Mouse (Mus musculus): ENCODE data around the gene Gpbar1. TPM values are rescaled to one million over a fixed set of nuclear protein-coding genes. Genes with fewer than 3 reads are reported as not detected.
"Not testable (repeated sequence)": the region's sequence is repeated elsewhere in the genome, so short reads cannot be mapped to it uniquely, and the experiment has no call there.

Gene Gpbar1
- polyA plus RNA-seq, 2 experiments from 2014 or later = 1.1 TPM; not detected in 1

DNA sequence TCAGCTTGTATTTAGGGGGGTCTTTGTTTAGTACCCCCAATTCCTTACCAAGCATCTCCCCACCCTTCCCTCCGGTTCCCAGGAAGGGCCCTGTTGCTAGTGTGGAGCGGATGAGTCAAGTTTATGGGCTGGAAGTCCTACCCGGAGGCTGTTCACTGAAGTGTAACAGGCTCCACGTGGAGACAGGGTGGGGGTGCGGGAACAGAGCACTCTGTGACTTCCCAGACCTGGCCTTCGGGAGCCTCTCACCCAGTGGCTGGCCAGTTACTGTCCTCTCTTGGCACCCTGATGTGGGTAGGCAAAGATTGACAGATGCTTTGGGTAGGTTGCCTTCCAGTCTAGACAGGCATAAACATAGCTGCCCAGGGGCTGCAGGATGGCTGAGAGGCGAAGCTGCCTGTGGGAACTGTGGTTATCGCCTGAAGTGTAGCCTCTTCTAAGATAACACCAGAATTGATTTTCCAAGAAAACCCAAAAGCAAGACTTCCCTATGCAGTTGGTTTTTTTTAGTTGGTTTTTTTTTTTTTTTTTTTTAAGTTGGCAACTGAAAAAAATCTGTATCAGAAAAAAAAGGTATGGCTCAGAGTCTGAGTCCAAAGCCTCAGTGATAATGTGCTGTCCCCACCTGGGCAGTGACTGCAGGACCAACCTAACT is 340 bp upstream of the Gpbar1 start:
- ATAC-seq = no peak

- no peak for ATAC-seq
Observed at GRCm38 (mm10) chr1:74278988-74279387, 638 bp downstream of the Gpbar1 start.

GRCm38 (mm10) chr1:74280591-74281325 is 2.4 kb downstream of the Gpbar1 start:
- no peak for ATAC-seq

DNA sequence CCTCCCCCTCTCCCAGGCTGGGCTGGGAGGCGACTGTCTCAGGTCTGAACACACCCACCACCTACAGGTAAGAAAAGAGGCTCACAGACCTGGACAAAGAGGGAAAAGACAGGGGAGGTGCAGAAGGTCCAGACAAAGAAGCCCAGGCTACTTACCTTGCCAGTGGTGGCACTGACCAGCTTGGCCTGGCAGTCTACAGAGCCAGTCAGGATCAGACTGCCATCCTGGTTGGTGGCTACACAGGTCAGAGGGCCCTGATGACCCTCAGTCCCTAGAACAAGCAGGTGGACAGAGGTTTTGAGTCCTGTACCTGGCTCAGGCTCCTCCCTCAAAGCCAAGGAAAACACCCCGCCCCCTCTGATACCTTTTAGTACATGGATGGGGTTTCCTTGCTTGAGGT is 3.0 kb downstream of the Gpbar1 start:
- no peak for ATAC-seq

DNA sequence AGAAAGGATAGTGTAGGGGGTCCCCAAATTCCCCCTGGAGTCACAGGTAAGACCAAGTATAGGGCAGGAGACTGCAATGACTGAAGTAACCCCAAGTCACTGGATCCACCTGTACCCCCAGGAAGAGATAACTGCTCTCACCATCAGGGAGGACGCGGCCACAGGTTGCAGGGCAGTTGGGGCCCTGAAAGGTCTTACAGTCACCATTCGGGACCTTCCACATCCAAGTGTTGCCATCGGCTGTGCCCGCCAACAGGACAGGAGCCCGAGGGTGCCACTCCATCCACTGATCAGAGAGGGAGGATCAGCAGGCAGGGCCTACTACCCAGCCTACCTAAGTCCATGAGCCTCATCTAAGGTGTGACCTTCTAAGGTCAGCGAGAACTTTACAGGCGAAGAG is 3.5 kb downstream of the Gpbar1 start:
- ATAC-seq = no peak

GRCm38 (mm10) chr1:74282896-74283625 is 4.7 kb downstream of the Gpbar1 start:
- ATAC-seq = no peak

DNA sequence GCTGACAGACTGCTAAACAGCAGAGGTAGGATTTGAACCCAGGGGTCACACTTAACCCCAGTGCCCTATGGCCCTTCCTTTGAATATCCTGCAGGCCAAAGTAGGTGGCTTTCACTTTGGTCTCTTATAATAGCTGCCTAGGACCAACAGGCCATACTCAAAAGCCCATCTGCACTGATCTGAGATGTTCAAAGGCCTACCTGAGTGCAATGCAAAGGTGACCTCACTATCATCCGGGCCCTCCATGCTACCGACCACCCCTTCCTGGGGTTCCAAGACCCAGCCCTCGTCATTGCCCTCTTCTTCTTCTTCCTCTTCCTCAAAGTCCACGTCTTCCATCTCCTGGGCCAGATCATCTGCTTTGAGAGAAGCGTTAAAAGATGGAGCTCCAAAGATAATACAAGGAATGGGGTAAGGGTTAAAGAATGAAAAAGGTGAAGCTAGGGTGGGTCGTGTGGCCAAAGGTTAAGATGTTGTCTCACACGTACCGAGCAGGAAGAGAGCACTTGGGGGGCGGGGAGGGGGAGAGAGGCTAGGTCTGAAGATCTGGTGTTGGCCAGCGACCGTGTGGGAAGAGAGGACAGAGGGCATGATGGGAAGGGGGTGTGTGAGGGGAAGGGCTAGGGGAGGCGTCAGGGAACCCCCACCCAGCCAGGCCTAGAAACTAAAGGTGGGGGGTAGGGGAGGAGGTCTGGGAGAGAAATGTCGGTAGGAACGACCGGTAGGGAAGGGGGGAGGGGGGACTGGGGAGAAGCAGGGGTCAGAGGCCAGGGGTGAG is 5.5 kb downstream of the Gpbar1 start:
- no peak for ATAC-seq

GRCm38 (mm10) chr1:74284543-74285160 is 6.3 kb downstream of the Gpbar1 start, which contains the start of the genes Aamp and Pnkd:
Gene Aamp, minus strand, starts transcription at chr1:74284738.
Gene Pnkd, plus strand, starts transcription at chr1:74284930.
- ATAC-seq = peak; percentile 94

GRCm38 (mm10) chr1:74285212-74286010 is 7.1 kb downstream of the Gpbar1 start:
- ATAC-seq = peak; percentile 0

DNA sequence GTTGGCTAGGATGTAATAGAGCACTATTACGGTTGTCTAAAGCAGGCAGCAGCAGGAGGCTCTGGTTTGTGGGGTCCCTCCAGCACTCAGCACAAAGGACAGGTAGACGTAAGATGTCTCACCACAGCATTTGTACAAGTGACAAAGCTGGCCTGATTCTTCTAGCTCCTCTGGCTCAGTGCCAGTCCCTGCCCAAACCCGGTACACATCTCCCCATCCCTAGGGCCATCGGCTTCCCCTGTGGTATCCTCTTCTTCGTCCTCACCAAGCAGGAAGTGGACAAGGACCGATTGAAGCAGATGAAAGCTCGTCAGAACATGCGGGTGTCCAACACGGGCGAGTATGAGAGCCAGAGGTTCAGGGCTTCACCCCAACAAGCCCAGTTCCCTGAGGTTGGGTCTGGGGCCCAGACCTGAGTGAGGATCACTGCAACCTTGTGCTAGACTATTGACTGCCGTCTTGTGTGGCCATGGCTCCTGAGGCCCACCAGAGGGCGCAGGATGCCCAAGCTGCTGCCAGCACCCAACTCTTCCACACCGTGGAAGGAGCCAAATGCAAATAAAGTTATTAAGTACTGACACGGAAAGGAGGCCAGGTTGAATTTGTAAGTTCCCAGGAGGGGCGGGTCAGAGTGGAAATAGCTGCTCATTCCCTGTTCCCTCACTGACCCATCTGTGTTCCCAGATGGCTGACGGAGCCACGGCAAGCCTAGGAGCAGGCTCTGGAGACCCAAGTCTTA is 8.7 kb downstream of the Gpbar1 start:
- ATAC-seq = not testable (repeated sequence)

DNA sequence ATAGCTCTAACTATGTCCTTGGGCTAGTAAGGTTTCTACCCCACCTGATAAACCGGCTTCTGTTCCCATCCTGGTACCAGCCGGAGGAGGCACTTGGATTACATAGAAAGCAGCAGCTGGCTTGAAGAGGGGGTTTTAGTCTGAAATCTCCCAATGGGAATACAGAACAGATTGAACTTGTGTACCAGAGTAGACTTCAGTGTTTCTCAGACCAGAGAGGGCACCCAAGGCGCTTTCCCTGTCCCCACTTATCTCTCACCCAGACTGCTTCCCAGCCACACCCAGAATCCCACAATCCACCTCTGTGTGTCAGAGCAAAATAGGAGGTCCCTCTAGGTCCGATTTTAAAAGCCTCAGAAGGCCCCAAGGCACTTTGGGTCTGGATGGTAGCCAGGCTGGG is 10.0 kb downstream of the Gpbar1 start:
- no peak for ATAC-seq

DNA sequence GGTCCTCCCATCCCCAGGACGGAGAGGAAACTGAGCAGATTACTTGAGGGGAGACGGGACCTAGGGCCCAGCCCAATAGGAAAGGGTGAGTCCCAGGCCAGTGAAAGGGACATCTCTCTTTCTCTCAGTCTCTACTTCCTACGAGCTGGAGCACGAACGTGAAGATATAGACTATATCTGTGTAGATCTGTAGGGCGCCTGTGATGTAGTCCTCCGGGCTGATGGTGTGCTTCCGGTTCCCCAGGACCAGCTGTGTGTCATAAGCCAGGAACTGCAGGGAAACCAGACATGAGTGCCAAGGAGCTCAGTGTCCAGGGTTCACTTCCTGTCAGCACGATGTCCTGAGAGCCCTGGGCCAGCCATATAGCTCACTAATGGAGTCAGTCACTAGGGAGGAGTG is 10.9 kb downstream of the Gpbar1 start:
- no peak for ATAC-seq

DNA sequence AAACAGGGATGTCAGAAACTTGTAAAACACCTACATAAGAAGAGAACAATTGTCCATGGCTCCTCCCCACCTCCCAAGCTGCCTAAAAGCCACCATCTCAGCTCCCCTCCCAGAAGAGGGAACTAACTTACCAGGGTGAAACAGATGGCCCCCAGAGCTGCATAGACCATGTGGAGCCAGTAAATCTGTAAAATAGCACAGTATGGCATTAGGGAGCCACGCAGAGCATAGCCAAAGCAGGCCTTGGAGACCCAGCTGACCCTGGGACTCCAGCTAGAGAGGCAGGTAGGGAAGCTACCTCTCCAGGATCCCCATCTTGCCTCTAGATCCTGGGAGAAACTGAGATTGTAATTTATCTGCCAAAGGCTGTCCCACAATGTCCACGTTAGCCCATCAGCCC is 11.4 kb downstream of the Gpbar1 start:
- no peak for ATAC-seq

GRCm38 (mm10) chr1:74290141-74290540 is 11.8 kb downstream of the Gpbar1 start:
- ATAC-seq = no peak

GRCm38 (mm10) chr1:74292331-74293020 is 14.1 kb downstream of the Gpbar1 start:
- ATAC-seq = no peak

DNA sequence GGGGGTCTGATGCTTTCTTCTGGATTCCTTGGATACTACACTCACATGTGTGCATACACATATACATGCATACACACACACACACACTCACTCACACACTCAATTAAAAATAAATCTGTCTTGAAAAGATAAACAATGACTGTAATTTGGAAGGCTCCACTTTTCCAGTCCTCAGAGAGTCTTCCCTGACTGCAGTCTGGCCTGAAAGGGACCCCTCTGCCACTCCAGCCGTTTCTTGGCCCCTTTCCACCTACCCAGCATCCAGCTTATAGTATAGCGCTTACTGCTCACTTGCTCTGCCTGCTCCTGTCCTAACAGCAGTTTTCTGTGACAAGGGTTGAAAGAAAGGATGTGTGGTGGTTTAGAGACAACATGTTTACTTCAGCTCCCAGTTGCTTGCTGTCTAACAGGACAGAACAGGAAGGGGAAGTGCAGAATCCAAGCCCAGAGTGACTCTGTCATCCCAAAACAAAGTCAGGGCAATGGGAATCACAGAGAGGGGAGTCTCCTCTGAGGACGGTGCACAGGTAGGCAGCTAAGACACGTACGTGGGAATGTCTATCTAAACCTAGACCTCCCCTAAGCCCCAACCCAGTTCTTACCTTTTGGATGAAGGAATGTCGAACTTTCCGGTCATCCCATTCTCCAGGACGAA is 15.1 kb downstream of the Gpbar1 start:
- ATAC-seq = no peak

DNA sequence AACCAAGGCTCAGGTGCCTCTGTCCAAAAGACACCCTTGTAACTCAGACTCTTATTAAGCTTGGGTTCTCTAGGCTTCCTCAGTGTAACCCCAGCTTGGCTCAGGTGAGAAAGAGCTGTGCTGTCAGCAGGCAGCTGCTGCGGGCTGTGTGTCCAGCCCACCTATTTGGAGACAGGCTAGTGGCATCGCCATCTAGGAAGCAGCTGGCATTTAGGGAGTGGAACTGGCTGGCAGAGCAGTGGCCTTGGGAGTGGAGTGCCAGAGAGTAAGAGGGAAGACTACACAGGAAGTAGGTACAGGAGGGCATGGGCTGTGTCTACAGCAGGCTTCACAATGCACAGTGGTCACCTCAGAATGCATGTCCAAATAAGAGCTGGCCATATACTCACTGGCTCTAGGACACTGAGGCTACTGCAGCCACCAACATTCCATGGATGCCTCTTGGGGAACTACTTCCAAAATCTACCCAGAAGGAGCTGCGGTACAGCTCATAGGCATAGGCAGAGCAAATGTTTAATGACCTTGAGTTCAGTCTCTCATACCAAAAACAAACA is 15.8 kb downstream of the Gpbar1 start:
- ATAC-seq = no peak

DNA sequence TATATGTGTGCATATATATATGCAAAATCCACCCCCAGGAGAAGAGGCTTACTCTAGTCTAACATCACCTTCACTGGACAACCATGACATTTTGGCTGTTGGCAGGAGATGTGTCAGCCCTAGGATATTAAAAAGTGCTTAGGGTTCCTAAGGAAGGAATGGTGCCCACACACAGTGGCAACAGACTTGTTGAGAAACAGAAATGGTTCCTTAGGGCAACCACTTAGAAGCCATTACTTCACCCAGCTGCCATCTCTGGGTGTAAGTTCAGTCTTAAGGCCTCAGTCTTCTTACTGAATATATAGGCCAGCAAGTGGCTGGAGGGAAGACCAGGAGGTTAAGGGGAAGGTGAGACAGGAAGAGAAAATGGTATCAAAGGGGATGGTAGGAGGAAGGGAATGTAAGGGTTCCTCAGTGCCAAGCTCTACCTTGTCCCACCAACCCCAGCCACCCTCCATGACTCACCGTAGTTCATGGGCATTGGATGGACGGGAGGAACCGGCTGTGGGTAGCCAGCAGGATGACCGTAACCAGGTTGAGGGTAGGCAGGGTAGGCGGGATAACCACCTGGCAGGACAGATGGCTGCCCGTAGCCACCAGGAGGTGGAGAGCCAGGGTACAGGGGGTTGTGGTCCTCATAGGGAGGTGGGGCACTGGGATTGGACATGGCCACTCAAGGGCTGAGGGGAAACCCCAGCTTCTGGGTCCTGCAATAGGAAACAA is 16.5 kb downstream of the Gpbar1 start:
- no peak for ATAC-seq
